Mouse (Mus musculus) neural tube, embryonic 11.5 days (tissue): Measurements from ENCODE around the gene Kcnk16. TPM values are rescaled to one million over a fixed set of nuclear protein-coding genes. Genes with fewer than 3 reads are reported as not detected.
A peak's percentile ranks its signal among the peaks of the same experiment; 100 is the strongest.

Experiments used
- ATAC-seq: fragments of 200-750 bp; cut with Nextera tagmentation; 2 replicates; pipeline ENCODE4 v1.8.0; 2017; ENCODE audit warnings: moderate number of reproducible peaks, mild to moderate bottlenecking, moderate TSS enrichment, moderate library complexity; ENCODE audit not compliant: insufficient read depth, low FRiP score, low TSS enrichment
- DNase-seq: peaks from one replicate; pipeline ENCODE4 v3.0.0-alpha.2; 2015; ENCODE audit warnings: low spot score
- H3K27ac ChIP-seq: fragments of 300-500 bp; sonication (generic); 2 replicates; pipeline ENCODE4 v1.5.1; 2014; ENCODE audit warnings: low read depth, mild to moderate bottlenecking, low read length
- H3K27me3 ChIP-seq: fragments of 300-500 bp; sonication (generic); 2 replicates; pipeline ENCODE4 v1.6.1; 2014; ENCODE audit warnings: mild to moderate bottlenecking, low read length, mixed read lengths; ENCODE audit not compliant: control insufficient read depth, insufficient read depth
- H3K36me3 ChIP-seq: fragments of 300-500 bp; sonication (generic); 2 replicates; pipeline ENCODE4 v1.6.1; 2014; ENCODE audit warnings: mild to moderate bottlenecking, low read length, moderate library complexity, mixed read lengths; ENCODE audit not compliant: control insufficient read depth, insufficient read depth
- H3K4me1 ChIP-seq: fragments of 300-500 bp; sonication (generic); 2 replicates; pipeline ENCODE4 v1.6.1; 2014; ENCODE audit warnings: low read length, mixed read lengths; ENCODE audit not compliant: control insufficient read depth, insufficient read depth
- H3K4me2 ChIP-seq: fragments of 300-500 bp; sonication (generic); 2 replicates; pipeline ENCODE4 v1.6.1; 2014; ENCODE audit warnings: low read depth, mild to moderate bottlenecking, moderate library complexity
- H3K4me3 ChIP-seq: fragments of 300-500 bp; sonication (generic); 2 replicates; pipeline ENCODE4 v1.5.1; 2014; ENCODE audit warnings: low read depth, low read length
- H3K9ac ChIP-seq: fragments of 300-500 bp; sonication (generic); 2 replicates; pipeline ENCODE4 v1.6.1; 2014; ENCODE audit warnings: mild to moderate bottlenecking, low read length
- H3K9me3 ChIP-seq: fragments of 300-500 bp; sonication (generic); 2 replicates; pipeline ENCODE4 v1.6.1; 2016; ENCODE audit warnings: low read length; ENCODE audit not compliant: control insufficient read depth
- WGBS: fragments of 180-500 bp; shearing (Covaris S2); extraction: QIAGEN DNeasy Blood & Tissue Kit; methylation state at CpG from one replicate; pipeline ENCODE4 v1.1.7; 2014; 5-methylcytosine and 5-hydroxymethylcytosine counted together
- polyA plus RNA-seq: library from polyadenylated mRNA; unstranded; fragments of >200 nt; fragmentation: Nextera tagmentation; extraction: Ambion mirVana; gene quantifications from 2 replicates; pipeline ENCODE4 v1.2.1, GENCODE M21; 2014

Gene Kcnk16
- polyA plus RNA-seq, 1 experiment from 2014 or later: not detected

DNA sequence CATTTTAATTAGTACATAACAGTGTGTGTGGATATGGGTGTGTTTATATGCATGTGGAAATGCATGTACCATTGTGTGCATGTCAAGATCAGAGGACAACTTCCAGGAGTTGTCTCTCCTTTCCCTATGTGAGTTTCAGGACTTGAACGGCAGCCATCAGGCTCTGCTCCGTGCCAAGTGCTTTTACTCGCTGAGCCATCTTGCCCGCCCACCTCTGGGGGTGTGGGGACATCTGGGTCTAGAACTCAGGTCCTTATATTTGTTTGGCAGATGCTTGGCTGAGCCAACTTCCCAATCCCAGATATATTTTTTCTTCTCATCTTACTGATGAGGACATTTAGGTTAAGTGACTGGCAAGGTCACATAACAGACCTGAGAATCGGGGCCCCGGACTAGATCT is 578 bp downstream of the Kcnk16 start:
- H3K4me3 ChIP-seq: no peak overlapping the region
- H3K4me1 ChIP-seq: no peaks in the 10 kb centered on the region
- no peak overlapping the region for H3K4me2 ChIP-seq
- no peaks in the 10 kb centered on the region for H3K9me3 ChIP-seq
- no peak overlapping the region for H3K9ac ChIP-seq
- no peak overlapping the region for H3K27ac ChIP-seq
- 86% methylated on average over 6 of the region's 6 CpGs for WGBS
- DNase-seq (no peak), ATAC-seq (no peak)
- H3K36me3 ChIP-seq: no peaks in the 10 kb centered on the region
- no peaks in the 10 kb centered on the region for H3K27me3 ChIP-seq

DNA sequence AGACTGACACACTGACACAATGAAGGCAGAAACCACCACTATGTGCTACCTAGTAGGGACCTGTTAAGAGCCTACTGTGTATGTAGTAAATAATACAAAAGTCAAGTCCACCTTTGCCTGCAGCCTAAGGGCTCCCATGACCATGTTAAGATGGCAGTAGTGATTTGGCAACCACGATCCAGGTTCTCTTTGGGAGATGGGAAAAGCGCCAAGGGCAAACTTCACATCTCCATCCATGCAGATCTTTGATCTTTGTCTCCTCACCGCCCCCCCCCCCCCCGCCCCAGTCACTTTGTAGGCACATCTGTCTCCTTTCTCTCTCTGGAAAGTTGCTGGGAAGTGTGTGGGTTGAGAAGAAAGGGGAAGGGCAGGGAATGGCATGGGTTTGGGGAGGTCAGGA is 6.7 kb downstream of the Kcnk16 start:
- no peak for DNase-seq
- no peaks in the 10 kb centered on the region for H3K9me3 ChIP-seq
- no peak overlapping the region for H3K9ac ChIP-seq
- 78% methylated on average over 3 of the region's 4 CpGs for WGBS
- H3K4me3 ChIP-seq: no peak overlapping the region
- H3K27ac ChIP-seq: no peak overlapping the region
- no peaks in the 10 kb centered on the region for H3K36me3 ChIP-seq
- H3K27me3 ChIP-seq: no peaks in the 10 kb centered on the region
- no peak overlapping the region for H3K4me2 ChIP-seq
- H3K4me1 ChIP-seq: no peaks in the 10 kb centered on the region
- ATAC-seq: no peak

DNA sequence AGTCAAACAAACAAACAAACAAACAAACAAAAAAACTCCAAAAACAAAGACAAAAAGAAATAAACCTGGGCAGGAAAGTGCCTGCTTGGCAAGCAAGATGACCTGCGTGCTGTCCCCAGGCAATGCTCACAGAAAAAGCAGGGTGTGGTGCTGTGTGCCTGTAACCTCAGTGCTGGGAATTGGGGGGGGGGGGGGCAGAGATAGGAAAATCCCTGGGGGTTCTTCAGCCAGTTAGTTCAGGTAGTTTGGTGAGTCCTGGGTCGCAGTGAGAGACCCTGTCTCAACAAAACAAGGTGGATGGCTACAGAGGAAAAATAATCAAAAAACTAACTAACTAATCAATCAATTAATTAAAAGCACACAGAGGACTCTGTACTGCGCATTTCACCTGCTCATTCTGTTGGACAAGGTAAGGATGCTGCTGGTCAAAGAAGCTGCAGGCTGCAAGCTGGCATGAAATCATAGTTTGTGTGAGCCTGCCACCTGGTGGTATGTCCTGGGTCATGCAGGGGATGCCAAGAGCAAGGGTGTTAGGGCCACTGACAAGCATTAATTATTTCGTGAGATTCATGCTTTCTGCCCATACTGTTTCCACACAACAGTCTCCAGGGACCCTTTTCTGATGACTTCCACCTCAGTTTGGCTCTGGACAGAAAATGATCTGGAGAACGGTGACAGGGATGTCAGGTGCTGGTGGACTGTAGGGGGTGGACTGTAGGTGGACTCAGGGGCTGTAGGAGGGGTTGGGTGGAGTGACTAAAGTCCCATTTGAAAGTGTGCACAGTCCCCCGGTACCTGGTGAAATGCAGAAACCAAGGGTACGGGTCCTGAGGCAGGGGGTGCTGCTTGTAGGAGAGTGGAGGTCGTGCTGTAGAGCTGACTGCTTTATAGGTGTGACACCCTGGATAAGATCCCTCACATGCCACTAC is 10.6 kb downstream of the Kcnk16 start:
- no peak overlapping the region for H3K27ac ChIP-seq
- no peaks in the 10 kb centered on the region for H3K4me1 ChIP-seq
- 59% methylated on average over 8 of the region's 8 CpGs for WGBS
- no peak overlapping the region for H3K4me3 ChIP-seq
- H3K27me3 ChIP-seq: no peaks in the 10 kb centered on the region
- H3K4me2 ChIP-seq: no peak overlapping the region
- ATAC-seq (peak; percentile 75; the same call in 1 of the 2 replicates), DNase-seq (peak; percentile 84)
- H3K9me3 ChIP-seq: no peaks in the 10 kb centered on the region
- H3K36me3 ChIP-seq: no peaks in the 10 kb centered on the region
- H3K9ac ChIP-seq: no peak overlapping the region

GRCm38 (mm10) chr14:20250237-20251171 is 18.5 kb downstream of the Kcnk16 start:
- no peak overlapping the region for H3K27ac ChIP-seq
- H3K4me3 ChIP-seq: no peak overlapping the region
- no peaks in the 10 kb centered on the region for H3K9me3 ChIP-seq
- no peaks in the 10 kb centered on the region for H3K27me3 ChIP-seq
- WGBS: 72% methylated on average over 14 of the region's 14 CpGs
- H3K4me2 ChIP-seq: no peak overlapping the region
- H3K9ac ChIP-seq: no peak overlapping the region
- H3K4me1 ChIP-seq: no peaks in the 10 kb centered on the region
- ATAC-seq (no peak), DNase-seq (no peak)
- H3K36me3 ChIP-seq: no peaks in the 10 kb centered on the region

GRCm38 (mm10) chr14:20248001-20248400 is 21.0 kb downstream of the Kcnk16 start:
- ATAC-seq (no peak), DNase-seq (no peak)
- H3K4me1 ChIP-seq: no peaks in the 10 kb centered on the region
- no peaks in the 10 kb centered on the region for H3K9me3 ChIP-seq
- H3K36me3 ChIP-seq: no peaks in the 10 kb centered on the region
- WGBS: 90% methylated on average over 3 of the region's 3 CpGs
- H3K9ac ChIP-seq: no peak overlapping the region
- no peaks in the 10 kb centered on the region for H3K27me3 ChIP-seq
- H3K4me3 ChIP-seq: no peak overlapping the region
- H3K27ac ChIP-seq: no peak overlapping the region
- no peak overlapping the region for H3K4me2 ChIP-seq

GRCm38 (mm10) chr14:20246811-20247266 is 22.2 kb downstream of the Kcnk16 start:
- Histone ChIP-seq H3K27me3 (no peaks in the 10 kb centered on the region), H3K9ac (no peak overlapping the region), H3K9me3 (no peaks in the 10 kb centered on the region), H3K36me3 (no peaks in the 10 kb centered on the region), H3K4me3 (no peak overlapping the region), H3K27ac (no peak overlapping the region), H3K4me1 (no peaks in the 10 kb centered on the region), H3K4me2 (no peak overlapping the region)
- 72% methylated on average over 11 of the region's 11 CpGs for WGBS
- no peak for DNase-seq
- no peak for ATAC-seq

DNA sequence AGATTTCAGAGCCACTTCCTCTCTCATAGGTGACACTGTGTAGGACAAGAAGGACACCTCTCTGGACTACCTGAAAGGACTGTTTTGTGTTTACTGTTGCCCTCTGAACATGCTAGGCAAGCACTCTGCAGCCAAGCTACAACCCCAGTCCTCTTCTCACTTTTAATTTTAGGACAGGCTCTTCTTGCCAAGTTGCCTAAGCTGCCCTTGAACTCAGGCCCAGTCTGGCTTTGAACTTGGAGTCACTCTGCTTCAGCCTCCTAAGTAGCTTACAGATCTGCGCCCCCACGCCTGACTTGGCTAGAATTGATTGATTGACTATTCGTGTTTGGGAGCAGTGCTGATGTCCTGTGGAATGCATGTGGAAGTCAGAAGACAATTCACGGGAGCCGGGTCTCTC is 23.1 kb downstream of the Kcnk16 start:
- Histone ChIP-seq H3K4me3 (no peak overlapping the region), H3K4me1 (no peaks in the 10 kb centered on the region), H3K27me3 (no peaks in the 10 kb centered on the region), H3K9me3 (no peaks in the 10 kb centered on the region), H3K4me2 (no peak overlapping the region), H3K36me3 (no peaks in the 10 kb centered on the region), H3K9ac (no peak overlapping the region), H3K27ac (no peak overlapping the region)
- DNase-seq (no peak), ATAC-seq (no peak)
- WGBS: 79% methylated on average over 5 of the region's 5 CpGs

DNA sequence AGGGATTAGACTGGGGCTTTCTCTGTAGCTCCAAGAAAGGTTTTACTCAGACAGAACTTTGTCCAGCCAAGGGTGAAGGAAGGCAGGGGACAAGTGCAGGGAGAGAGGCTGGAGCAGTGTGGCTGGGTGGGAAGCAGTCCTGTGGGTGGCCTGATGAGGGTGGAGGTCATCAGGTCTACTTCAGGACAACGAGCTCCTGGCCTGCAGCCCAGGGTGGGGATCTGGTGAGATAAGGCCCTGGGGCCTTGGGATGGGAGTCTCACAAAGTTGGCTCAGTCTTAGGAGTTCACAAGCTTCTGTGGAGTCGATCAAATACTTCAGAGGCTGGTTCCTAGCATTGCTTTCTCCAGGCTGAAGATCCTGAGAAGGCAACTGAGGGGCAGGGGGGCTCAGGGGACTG is 23.7 kb downstream of the Kcnk16 start:
- 90% methylated on average over 2 of the region's 2 CpGs for WGBS
- ATAC-seq (no peak), DNase-seq (no peak)
- Histone ChIP-seq H3K27ac (no peak overlapping the region), H3K36me3 (no peaks in the 10 kb centered on the region), H3K9me3 (no peaks in the 10 kb centered on the region), H3K9ac (no peak overlapping the region), H3K4me1 (no peaks in the 10 kb centered on the region), H3K4me3 (no peak overlapping the region), H3K27me3 (no peaks in the 10 kb centered on the region), H3K4me2 (no peak overlapping the region)
